Mouse (Mus musculus) spleen, postnatal 4 days (tissue): ENCODE data around the gene Kctd20.

Experiments used
- DNase-seq, 2 experiments: peaks; one replicate each; pipeline ENCODE4 v3.0.0; 2022; ENCODE audit warnings: low spot score in 2 of 2

Gene Kctd20

DNA sequence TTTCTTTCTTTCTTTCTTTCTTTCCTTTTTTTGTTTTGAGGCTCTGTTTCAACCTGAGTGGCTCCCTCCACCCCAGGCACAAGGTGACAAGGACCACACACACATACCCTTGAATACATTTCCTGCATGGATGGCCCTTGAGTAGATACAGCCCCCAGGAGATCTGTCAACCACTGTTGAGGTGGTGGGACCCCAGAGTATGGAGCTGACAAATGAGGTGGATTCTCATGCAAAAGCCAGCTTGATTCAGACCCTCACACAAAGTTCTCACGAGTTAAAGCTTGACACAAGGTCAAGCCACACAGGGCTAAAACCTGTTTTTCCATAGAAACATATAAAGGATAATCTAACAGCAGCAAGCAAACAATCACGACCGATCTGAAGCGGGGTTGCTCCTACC is 19.5 kb upstream of the Kctd20 start:
- DNase-seq, result peak in 1 of 2 experiments; percentile 58

DNA sequence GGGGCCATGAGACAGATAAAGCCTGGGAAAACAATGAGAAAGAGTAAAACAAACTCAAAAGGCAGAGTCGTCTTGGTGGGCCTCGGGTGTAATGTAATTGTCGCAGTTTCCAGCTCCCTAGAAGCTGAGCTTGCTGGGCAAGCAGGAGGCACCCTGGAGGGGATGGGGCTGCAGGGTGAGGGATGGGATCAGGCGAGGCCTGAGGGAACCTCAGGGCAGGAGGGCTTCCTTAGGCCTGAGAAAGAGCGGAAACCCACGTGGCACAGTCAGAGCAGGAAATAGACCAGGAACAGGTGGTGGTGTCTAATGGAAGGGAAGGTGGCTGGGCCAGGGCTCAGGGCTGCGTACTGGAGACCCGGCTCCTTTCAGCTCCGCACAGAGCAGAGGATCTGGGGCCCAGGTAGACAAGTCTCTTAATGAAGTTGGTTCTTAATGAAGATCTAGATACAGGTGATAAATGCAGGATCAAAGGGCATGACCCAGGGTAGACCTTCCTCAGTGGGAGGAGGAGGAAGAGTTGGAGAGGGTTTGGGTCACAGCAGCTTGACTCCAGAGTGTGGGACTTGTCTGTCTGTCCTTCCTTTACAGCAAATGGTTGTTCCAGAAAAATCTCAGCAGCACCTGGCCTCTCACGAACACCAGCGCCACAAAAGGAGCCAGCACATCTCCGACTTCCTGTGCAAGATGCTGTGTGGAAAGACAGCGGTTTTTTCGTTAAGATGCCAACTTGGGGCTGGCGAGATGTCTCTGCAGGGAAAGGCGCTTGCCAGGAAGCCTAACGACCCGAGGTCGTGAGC is 17.4 kb upstream of the Kctd20 start:
- DNase-seq, result peak in 1 of 2 experiments; percentile 58

DNA sequence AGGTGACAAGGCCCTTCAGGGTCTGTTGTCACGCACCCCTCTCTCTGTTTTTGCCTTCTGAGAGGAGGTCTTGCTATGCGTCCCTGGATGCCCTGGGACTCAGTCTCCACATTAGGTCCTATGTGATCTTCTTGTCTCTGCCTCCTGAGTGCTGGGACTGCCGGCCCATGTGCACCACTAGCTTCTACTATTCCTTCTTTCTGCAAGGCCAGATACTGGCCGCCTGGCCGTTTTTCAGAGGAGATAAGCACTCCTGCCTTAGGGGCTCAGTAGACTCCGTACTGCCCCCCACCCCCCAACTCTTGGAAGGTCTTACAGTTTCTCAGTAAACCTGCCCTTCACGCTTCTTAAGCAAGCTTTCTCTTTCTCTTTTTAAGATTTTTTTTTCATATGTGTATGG is 15.6 kb upstream of the Kctd20 start:
- DNase-seq, result peak; percentile 59 to 74

DNA sequence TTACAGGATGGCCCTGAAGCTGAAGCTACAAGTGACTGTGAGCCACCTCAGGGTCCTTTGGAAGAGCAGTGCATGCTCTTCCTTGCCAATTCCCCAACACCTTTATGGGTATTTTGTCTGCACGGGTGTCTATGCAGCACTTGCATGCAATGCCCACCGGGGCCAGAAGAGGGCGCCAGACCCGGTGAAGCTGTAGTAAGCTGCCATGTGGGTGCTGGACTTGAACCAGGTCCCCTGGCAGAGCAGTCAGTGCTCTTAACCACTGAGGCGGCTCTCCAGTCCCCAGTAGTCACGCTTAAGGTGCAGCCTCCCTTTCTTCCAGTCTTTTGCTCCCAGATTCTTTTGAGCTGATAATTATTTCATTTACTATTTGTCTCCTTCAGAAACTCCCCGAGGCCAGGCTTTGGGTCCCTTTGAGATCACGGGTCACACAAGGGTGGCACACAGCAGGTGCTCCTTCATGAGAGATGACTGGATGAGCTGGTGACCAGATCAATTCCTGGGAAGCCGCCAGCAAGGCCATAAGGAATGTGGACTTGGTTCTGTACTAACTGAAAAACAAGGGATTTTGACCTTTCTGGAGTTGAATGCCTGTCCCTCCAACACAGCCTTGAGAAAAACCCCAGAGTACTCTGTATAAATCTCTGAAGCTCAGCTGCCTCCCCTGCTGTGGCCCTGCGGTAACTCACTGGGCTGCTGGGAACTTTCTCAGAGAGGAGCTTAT is 15.0 kb upstream of the Kctd20 start:
- DNase-seq, result peak; percentile 88 to 96

DNA sequence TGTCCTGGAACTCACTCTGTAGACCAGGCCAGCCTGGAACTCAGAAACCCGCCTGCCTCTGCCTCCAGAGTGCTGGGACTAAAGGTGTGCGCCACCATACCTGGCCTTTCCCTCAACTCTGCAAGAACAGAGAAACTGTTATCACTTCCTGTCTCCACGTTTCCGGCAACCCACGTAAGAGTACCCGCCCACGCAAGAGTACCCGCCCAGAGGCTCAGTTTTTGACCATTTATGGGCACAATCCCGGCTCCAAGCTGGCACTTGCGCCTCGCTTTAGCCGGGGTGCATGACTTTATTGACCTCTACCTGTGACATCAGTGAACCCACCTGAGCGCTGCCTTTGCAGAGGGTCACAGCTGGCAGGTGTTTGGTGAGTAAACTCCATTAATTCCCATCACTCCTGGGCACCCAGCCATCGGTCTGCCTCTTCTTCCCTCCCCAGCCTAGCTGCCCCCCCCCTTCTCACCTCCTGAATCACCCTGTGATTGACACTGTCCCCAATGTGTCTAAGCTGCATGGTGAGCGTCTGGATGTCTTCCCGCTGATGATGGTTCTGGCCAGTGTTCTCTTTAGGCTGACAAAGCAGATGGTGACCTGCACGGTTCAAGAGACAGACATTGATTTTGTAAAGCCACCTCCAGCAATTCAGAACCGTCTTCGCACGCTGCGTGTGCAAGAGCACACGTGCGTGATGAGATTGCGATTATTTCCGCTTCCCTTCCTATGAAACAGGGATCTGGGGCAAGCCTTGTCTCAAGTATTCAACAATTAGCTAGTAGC is 10.8 kb upstream of the Kctd20 start:
- DNase-seq, result no peak

DNA sequence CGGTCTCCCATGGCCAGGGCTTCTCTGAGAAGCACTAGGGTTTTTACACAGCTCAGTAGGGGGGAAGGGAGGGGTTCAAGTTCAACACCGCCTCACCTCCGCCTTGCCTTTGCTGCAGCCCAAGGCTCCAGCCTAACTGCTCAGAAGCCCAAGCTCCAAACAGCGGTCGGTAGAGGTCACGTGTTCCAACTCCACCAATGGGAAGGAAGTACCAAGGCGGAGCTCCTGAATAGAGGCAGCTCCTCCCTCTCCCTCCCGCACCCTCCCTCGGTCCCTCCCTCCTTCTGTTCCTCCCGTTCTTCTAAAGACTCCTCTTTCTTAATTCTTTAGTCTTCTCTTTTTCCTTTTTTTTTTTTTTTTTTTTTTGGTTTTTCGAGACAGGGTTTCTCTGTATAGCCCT is 9.6 kb upstream of the Kctd20 start:
- DNase-seq, result peak; percentile 73 to 83

DNA sequence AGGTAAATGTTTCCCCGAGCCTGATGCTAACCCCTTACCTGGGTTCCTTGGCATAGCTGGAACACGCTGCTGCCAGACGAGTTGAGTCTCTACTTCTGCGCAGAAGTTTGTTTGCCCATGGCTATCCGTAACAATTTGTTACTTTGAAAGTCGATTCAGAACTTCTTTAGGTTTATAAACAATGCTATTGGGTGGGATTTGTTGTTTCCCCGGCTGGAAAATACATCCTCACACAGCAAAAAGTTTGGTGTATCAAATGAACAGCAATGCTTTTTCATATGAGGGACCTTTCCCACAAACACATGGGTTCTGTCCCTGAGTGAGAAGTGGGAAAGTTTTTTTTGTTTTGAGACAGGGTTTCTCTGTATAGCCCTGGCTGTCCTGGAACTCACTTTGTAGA is 8.0 kb upstream of the Kctd20 start, which contains the start of gene Pxt1:
Pxt1 (minus strand) TSS at position 101 of the 400 bp plus-strand sequence.
- DNase-seq, result no peak

DNA sequence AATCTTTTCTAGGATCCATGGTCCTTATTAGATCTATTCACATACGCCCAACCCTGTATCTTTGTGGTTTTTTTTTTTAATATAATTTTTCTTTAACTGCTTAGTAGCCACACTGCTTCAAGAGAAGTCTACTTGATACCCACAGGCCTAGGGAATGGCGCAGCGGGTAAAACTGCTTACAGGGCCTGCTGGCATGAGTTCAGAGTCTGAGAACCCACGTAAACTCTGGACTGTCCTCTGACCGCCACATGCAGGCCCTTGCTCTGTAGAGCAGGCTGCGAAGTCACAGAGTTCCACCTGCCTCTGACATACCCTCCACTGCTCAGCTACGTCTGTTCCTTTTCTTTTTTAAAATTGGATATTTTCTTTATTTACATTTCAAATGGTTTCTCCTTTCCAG is 7.3 kb upstream of the Kctd20 start:
- no peak for DNase-seq

DNA sequence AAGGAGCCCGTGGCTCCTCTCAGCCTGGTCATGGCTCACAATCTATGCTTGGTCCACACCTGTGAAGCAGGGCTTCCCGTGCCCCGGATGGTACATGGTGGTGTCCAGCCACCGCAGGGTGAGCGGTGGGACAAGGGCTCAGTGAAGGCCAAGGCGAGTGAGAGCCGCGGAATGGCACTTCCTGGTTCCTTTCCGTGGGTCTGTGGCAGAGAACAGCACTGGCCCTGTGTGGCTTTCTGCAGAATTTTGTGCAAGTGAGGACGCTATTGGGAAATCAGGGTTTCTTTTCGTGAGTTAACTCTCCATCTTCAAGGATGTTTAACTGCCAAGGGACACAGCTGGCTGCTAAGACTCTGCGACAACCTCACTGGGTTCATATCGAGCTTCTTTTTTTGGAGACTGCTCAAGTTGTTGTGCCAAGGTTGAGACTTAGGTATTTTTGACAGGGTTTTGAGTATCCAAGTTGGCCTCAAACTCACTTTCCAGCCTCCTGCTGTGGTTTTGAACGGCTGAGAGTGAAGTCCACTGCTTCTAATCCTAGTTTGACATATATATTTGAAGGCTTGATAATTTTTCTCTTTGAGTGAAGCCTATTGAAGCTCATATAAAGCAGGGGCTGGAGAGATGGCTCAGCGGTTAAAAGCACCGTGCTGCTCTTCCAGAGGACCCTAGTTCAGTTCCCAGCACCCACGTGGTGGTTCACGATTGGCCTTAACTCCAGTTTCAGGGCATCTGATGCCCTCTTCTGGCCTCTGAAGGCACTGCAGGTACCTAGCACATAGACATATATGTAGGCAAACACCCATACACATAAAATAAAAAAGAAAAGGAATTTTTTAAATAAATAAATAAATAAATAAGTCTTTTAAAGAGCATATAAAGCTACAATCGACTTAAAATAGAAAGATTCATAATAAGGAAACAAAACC is 4.5 kb upstream of the Kctd20 start:
- DNase-seq, result no peak

DNA sequence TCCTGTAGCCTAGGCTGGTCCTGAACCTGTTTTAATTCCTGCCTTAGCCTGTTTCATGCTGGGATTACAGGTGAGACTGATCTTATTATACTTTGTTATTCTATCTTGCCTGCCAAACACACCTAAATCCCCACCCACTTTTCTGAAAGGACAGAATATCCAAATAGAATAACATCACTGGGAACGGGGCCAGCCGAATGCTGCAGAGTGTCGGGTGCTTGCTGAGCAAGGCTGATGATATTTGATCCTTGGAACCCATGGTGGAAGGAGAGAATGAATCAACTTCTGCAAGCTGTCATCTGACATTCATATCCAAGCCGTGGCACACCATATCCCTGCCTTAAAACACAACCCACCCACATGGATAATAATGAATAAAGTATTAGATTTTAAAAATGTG is 3.1 kb upstream of the Kctd20 start:
- no peak for DNase-seq

DNA sequence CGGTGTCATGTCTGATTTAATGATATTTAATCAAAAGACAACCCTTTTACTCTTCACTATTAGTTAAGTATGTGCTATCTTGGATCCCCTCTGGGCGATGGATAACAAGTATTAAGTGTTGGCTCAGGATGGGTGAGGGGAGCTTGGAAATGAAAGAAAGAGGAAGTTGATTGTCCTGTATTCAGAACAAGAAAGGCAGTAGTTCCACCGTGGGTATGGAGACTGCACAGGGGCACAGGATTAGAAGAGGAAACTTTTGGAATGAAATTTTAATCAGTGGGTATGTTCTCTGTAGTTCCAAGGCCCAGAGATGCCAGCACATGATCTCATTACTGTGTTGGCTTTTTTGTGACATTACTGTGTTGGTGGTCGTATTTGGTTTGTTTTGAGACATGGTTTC is 999 bp upstream of the Kctd20 start:
- DNase-seq, result no peak

DNA sequence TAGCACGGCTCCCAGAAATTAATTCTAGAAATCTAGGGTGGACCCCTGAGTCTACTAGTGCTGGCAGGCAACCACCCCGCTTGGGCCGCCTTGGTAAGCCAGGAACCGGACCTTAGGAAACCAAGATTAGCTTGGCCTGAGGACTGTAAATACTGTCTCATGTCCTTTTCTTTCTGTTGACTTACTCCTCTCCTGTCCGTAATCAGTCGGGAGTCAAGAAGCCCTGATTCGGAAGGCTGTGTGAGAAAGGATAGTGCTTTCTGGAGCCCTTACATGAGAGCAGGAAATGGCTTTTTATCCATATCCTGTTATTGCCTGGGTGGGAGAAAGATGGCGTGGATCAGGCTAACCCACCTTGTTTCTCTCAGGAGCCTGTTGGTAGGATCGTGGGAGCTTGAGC is 1.5 kb downstream of the Kctd20 start:
- no peak for DNase-seq

DNA sequence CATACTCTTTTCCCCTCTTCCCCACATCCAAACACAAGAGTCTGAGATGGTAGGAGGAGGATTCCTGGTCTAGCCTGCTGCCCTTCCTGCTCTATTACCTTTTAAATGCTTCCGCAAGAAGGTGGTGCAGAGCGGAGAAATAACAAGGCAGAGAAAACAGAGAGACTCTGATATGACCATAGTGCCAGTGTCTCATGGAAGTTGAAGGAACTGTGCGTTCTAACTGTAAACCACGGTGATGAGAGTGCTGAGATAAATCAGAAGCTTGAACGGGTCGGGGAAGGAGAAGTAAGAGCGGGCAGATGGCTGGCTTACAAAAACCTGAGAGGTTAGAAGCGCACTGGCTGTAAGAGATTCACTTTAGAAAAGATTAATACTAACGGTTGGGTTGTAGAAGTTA is 2.7 kb downstream of the Kctd20 start:
- no peak for DNase-seq

DNA sequence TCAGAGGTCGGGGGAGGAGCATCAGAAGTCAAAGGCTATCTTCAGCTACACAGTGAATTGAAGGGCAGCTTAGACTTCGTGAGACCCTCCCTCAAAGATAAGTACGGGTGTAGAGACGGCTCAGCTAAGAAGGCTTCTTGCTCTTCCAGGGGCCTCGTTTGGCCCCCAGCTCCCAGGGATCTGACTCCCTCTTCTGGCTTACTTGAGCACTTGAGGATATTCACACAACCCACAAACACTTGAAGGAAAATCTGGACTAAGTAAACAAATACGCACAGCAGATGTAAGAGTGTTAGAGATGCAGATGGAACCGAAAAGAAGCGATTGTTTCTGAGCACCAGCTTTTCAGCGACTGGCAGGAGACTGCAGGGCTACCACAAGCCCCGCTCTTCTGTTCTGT is 8.8 kb downstream of the Kctd20 start:
- no peak for DNase-seq

DNA sequence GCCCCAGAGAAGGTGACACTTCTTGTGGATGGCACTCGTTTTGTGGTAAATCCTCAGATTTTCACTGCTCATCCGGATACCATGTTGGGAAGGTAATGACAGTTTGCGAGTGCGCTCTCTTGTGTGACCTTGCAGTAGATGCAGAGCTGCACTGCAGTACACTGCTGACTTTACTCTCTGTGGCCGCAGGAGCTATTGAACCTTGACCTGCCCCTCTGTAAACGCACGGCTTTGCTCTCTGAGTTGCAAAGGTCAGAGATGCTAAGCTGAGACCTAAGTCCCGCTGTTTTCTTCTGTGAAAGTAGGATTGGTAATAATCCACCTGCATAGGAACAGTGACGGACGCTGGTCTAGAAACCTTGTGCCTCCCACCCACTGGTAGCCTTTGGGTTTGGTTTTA is 9.8 kb downstream of the Kctd20 start:
- DNase-seq, result no peak

DNA sequence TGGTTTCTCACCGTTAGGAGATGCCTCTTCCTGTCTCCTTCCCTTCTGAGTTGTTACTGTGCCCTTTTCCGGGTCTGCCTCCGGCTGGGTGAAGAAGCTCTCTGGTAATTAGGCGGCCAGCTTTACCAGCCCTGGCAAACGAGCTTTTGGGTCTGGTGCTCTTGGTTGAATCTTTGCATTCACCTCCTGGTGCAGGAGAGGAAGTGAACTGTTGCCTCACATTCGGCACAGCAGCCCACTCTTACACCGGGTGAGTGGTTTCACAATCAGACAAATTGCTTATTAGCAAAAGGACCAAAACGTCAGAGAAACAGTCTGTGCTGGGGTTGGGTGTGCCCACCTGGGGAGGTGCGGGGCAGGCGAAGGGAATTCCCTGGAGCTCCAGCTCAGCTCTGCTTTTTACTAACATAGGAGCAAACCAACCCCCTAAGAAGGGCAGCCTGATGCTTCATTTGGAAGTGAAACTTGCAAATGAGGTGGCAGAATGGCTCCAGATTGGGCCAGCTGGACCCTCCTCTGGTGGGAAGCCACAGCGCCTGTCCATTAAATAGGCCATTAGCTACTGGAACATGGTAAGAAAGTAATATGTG is 15.4 kb downstream of the Kctd20 start:
- peak in 1 of 2 experiments; percentile 25 for DNase-seq

DNA sequence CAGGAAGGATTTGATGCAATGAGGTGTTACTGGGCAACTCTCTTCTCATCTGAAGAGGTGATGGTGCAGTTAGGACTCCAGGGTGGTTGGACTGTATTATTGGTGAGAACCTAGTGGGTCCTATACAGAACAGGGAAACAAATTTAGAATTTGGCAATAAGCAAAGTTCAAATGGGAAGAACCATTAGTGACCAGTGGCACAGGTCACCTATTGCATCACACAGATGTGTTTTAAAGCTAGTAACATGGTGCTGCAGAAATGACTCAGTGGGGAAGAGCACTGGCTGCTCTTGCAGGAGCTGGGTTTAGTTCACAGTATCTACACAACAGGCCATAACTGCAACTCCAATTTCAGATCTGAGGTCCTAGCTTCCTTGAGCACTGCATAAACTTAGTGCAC is 18.4 kb downstream of the Kctd20 start:
- no peak for DNase-seq

DNA sequence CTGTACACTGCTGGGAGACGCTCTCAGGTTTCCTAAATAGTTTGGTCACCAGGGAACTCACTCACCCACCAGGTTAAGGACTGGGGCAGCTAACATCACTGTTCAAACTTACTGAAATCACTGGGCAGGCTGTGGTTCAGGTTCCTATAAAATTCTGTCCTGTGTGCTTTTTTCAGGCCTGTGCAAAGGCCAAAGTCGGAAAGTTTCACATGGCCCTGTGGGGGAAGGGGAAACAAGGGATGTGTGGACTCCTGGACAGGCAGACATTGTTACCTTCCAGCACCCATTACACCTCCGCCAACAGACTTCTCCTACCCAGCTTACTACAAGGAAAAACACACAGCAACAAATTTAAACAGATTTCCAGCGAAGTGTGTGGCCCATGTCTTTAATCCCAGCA is 27.3 kb downstream of the Kctd20 start:
- no peak for DNase-seq

DNA sequence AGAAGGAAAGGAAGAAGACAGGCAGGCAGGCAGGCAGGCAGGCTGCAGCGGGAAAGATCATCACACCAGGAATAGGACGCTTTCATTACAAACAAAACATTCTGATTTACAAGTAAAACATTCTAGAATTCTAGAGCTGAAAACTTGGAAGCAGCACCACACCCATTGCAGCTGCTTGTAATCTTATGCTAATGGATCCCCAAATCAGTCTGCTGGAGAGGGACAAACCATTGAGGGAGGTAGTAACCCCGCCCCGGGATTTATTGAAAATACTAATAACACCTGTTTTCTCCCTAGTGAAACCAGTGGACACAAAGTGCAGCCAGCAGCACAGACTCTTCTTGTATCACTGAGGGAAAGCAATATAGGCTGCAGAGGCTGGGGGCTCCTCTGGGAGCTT is 29.3 kb downstream of the Kctd20 start:
- no peak for DNase-seq

DNA sequence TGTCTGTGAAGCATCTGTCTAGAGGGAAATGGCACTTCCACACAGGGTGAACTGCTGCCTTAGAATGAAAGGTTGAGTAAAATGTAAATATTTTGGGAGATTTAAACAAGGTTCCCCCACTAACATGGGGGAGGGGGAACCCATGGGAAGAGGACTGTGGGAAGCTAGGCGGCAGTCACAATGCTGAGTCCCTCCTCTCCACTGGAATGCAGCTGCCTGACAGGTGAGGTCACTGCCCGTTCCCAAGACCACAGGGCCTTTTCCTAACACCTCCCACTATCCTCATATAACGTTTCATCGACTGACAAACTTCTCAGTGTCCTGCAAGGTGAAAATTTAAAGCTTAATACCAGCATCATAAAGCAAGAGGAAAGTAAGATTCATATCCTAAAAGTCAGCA is 30.8 kb downstream of the Kctd20 start:
- no peak for DNase-seq
